Mouse (Mus musculus) small intestine, adult 2 months (tissue): ENCODE results near the gene Zhx3.

ENCODE experiments used
- CTCF ChIP-seq: fragments of 200-500 bp; IDR thresholded peaks from 2 replicates; pipeline ENCODE4 v1.5.1; 2012; ENCODE audit warnings: low read depth, mild to moderate bottlenecking, control low read depth, inconsistent platforms, low read length, moderate library complexity, mixed read lengths; ENCODE audit not compliant: insufficient replicate concordance, insufficient read length; ENCODE audit errors: extremely low read depth
- POLR2A ChIP-seq: fragments of 200-500 bp; IDR thresholded peaks from 2 replicates; pipeline ENCODE4 v1.6.1; 2012; ENCODE audit warnings: low read depth, mild to moderate bottlenecking, control low read depth, inconsistent platforms, low read length, moderate library complexity

GRCm38 (mm10) chr2:160786333-160786732 lies 86.5 kb downstream of the Zhx3 start:
- TF ChIP-seq CTCF (no peak), POLR2A (no peak)
